Mouse (Mus musculus) MEL (cell line): Measurements from ENCODE around the gene Ppbp.

Experiments
- CTCF ChIP-seq, 3 experiments: IDR thresholded peaks in 2 of 3; conservative IDR thresholded peaks in 1 of 3; 2 replicates each; pipeline ENCODE4 v1.5.1; 2011 to 2012; ENCODE audit warnings: low read length in 3 of 3, low read depth in 2 of 3, mild to moderate bottlenecking in 2 of 3, improper control_type of control experiment in 1 of 3, inconsistent platforms in 1 of 3, mixed read lengths in 1 of 3, moderate library complexity in 1 of 3; ENCODE audit not compliant: control insufficient read depth in 1 of 3, insufficient read depth in 1 of 3, poor library complexity in 1 of 3, severe bottlenecking in 1 of 3
- EP300 ChIP-seq, 2 experiments: IDR thresholded peaks; 2 replicates each; pipeline ENCODE4 v1.6.1; 2011; ENCODE audit warnings: improper control_type of control experiment in 2 of 2, low read length in 2 of 2, low read depth in 1 of 2, mild to moderate bottlenecking in 1 of 2
- GATA1 ChIP-seq: IDR thresholded peaks from 2 replicates; pipeline ENCODE4 v1.6.1; 2011; ENCODE audit warnings: low read depth, low read length, improper control_type of control experiment
- HCFC1 ChIP-seq: IDR thresholded peaks from 2 replicates; pipeline ENCODE4 v1.6.1; 2012; ENCODE audit warnings: low read depth, mild to moderate bottlenecking, inconsistent platforms, low read length, improper control_type of control experiment, moderate library complexity
- MAX ChIP-seq: IDR thresholded peaks from 2 replicates; pipeline ENCODE4 v1.6.1; 2011; ENCODE audit warnings: low read length, improper control_type of control experiment
- NRF1 ChIP-seq: IDR thresholded peaks from 2 replicates; pipeline ENCODE4 v1.6.1; 2014; ENCODE audit warnings: low read depth, mild to moderate bottlenecking, inconsistent platforms, low read length, improper control_type of control experiment, moderate library complexity; ENCODE audit not compliant: poor library complexity, insufficient read depth, severe bottlenecking
- POLR2A ChIP-seq, 2 experiments: IDR thresholded peaks; 2 replicates each; pipeline ENCODE4 v1.6.1; 2011 to 2012; ENCODE audit warnings: low read length in 2 of 2, mild to moderate bottlenecking in 2 of 2, control low read depth in 1 of 2, improper control_type of control experiment in 1 of 2, low read depth in 1 of 2, moderate library complexity in 1 of 2; ENCODE audit not compliant: control insufficient read depth in 1 of 2, insufficient read depth in 1 of 2, poor library complexity in 1 of 2
- SIN3A ChIP-seq: IDR thresholded peaks from 2 replicates; pipeline ENCODE4 v1.6.1; 2012; ENCODE audit warnings: low read length, improper control_type of control experiment, inconsistent platforms
- TCF12 ChIP-seq: IDR thresholded peaks from 2 replicates; pipeline ENCODE4 v1.6.1; 2014; ENCODE audit warnings: low read depth, mild to moderate bottlenecking, inconsistent platforms, low read length, improper control_type of control experiment, moderate library complexity
- USF1 ChIP-seq: IDR thresholded peaks from 2 replicates; pipeline ENCODE4 v1.6.1; 2014; ENCODE audit warnings: low read depth, mild to moderate bottlenecking, inconsistent platforms, low read length, improper control_type of control experiment, moderate library complexity

DNA sequence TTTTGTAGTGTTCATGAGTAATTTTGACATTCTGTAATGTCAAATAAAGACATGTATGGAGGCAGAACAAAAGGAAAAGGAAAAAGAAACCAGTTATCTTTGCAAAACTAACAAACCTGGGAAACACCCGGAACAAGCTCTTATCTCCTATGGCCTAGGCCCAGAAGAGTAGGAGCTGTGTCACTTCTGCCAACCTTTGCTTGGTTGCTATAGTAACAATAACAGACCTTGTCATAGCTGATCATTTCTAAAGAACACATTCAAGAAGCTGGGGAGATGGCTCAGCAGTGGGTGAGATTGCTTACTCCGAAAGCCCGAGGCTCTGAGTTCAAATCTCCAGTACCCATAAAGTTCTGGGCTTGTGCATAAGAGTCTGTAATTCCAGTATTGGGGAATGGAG, 45.7 kb upstream of the Ppbp start:
- TF ChIP-seq SIN3A, result no peak
- no peak; a peak in 1 of 4 replicates for TF ChIP-seq EP300 (IDR thresholded peaks at IDR 0.05; ENCODE audit: low read depth in 1 of 2, low read length in 2 of 2)
- no peak for TF ChIP-seq CTCF (IDR thresholded peaks at IDR 0.05 in 2 of 3, conservative IDR thresholded peaks at IDR 0.05 in 1 of 3; ENCODE audit: control insufficient read depth in 1 of 3, insufficient read depth in 1 of 3, low read depth in 2 of 3, low read length in 3 of 3, poor library complexity in 1 of 3, severe bottlenecking in 1 of 3)
- no peak for TF ChIP-seq POLR2A (IDR thresholded peaks at IDR 0.05; ENCODE audit: control insufficient read depth in 1 of 2, insufficient read depth in 1 of 2, low read depth in 1 of 2, low read length in 2 of 2, poor library complexity in 1 of 2)
- no peak for TF ChIP-seq NRF1
- no peak for TF ChIP-seq TCF12
- 0 out of 2 replicates have a peak, but pooled peaks have one; percentile 50 for TF ChIP-seq GATA1
- TF ChIP-seq MAX, result no peak
- TF ChIP-seq HCFC1, result no peak
- TF ChIP-seq USF1, result no peak
